Mouse (Mus musculus): ENCODE measurements around the gene 3110082I17Rik. TPM values are rescaled to one million over a fixed set of nuclear protein-coding genes. Genes with fewer than 3 reads are reported as not detected.

The 3110082I17Rik gene
- polyA plus RNA-seq, 1 experiment from 2014 or later, result 12.7 TPM

GRCm38 (mm10) chr5:139432747-139433508 lies 27.4 kb downstream of the 3110082I17Rik start:
- 66% methylated on average over 7 of the region's 7 CpGs for WGBS
- no peak overlapping the region for H3K9ac ChIP-seq
- peak overlapping the region; percentile 54; the same call in 1 of the 2 replicates for H3K27ac ChIP-seq
- no peaks in the 10 kb centered on the region for H3K27me3 ChIP-seq (ENCODE audit: control insufficient read depth, insufficient read depth, low read length)
- H3K4me3 ChIP-seq (replicated peaks; ENCODE audit: low read length), result no peak overlapping the region
- no peaks in the 10 kb centered on the region for H3K36me3 ChIP-seq (replicated peaks; ENCODE audit: control insufficient read depth, insufficient read depth)
- no peak for ATAC-seq (ENCODE audit: low FRiP score)
- no peaks in the 10 kb centered on the region for H3K9me3 ChIP-seq (ENCODE audit: control insufficient read depth, low read length)
- DNase-seq (ENCODE audit: low spot score), result no peak
- H3K4me2 ChIP-seq (replicated peaks), result no peak overlapping the region
- peaks cover 39% of the 10 kb centered on the region for H3K4me1 ChIP-seq (replicated peaks; ENCODE audit: control insufficient read depth, insufficient read depth, low read length)

DNA sequence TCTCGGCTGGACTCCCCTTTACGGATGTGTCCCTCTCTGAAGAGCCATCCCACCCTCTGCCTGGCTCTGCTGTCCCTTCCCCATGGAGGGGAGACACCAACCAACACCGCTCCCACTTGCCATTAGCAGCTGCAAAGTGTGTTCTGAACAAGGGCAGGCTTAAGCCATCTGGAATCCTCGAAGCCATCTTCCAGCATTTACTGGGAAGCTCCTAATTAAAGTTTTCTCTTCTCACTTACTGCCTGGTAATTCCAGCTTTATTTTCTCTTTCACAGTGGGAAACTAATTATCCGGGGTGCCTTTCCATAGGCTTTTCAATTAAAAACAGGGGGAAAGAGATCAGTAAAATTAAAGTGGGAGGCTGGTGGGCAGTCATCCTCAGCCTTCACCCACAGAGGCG lies 28.0 kb downstream of the 3110082I17Rik start:
- H3K9ac ChIP-seq, result no peak overlapping the region

GRCm38 (mm10) chr5:139429818-139430341 lies 30.4 kb downstream of the 3110082I17Rik start:
- Histone ChIP-seq H3K27ac (peak overlapping the region; percentile 68), H3K36me3 (replicated peaks; ENCODE audit: control insufficient read depth, insufficient read depth) (no peaks in the 10 kb centered on the region), H3K4me2 (replicated peaks) (no peak overlapping the region), H3K4me1 (replicated peaks; ENCODE audit: control insufficient read depth, insufficient read depth, low read length) (peaks cover 28% of the 10 kb centered on the region), H3K27me3 (ENCODE audit: control insufficient read depth, insufficient read depth, low read length) (no peaks in the 10 kb centered on the region), H3K9ac (no peak overlapping the region; the same call in 1 of the 2 replicates), H3K4me3 (replicated peaks; ENCODE audit: low read length) (no peak overlapping the region), H3K9me3 (ENCODE audit: control insufficient read depth, low read length) (no peaks in the 10 kb centered on the region)
- WGBS, result 37% methylated on average over 12 of the region's 12 CpGs
- ATAC-seq (ENCODE audit: low FRiP score) (0 out of 2 replicates have a peak, but pooled peaks have one; percentile 23), DNase-seq (ENCODE audit: low spot score) (no peak)

More for the DNA sequence above, 28.0 kb downstream of the 3110082I17Rik start:
- H3K27ac ChIP-seq, result peak overlapping the region; percentile 54; the same call in 1 of the 2 replicates
- H3K9me3 ChIP-seq (ENCODE audit: control insufficient read depth, low read length), result no peaks in the 10 kb centered on the region
- H3K27me3 ChIP-seq (ENCODE audit: control insufficient read depth, insufficient read depth, low read length), result no peaks in the 10 kb centered on the region
- DNase-seq (ENCODE audit: low spot score) (no peak), ATAC-seq (ENCODE audit: low FRiP score) (no peak)
- peaks cover 39% of the 10 kb centered on the region for H3K4me1 ChIP-seq (replicated peaks; ENCODE audit: control insufficient read depth, insufficient read depth, low read length)
- no peaks in the 10 kb centered on the region for H3K36me3 ChIP-seq (replicated peaks; ENCODE audit: control insufficient read depth, insufficient read depth)
- H3K4me3 ChIP-seq (replicated peaks; ENCODE audit: low read length), result no peak overlapping the region
- H3K4me2 ChIP-seq (replicated peaks), result no peak overlapping the region
- WGBS, result 71% methylated on average over 6 of the region's 6 CpGs

DNA sequence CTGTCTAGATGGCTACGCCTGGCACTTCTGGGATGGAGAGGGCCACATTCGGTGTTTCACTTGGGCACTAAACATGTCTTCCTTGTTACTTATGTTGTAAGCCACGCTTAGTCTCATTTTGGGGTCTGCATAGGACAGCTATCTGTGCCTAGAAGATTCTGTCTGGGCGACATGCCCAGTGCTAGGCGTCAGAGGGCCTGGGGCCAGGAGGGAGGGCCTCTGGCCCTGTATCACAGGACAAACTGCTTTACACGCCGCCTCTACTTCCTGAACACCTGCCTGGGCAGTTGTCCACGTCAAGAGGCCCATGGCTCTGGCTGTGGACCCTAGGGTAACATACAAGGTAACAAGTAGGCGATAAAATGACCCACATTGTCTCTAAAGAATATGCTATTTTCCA lies 32.3 kb downstream of the 3110082I17Rik start:
- 74% methylated on average over 9 of the region's 9 CpGs for WGBS
- no peak overlapping the region for H3K9ac ChIP-seq
- peaks cover 22% of the 10 kb centered on the region for H3K4me1 ChIP-seq (replicated peaks; ENCODE audit: control insufficient read depth, insufficient read depth, low read length)
- H3K36me3 ChIP-seq (replicated peaks; ENCODE audit: control insufficient read depth, insufficient read depth), result no peaks in the 10 kb centered on the region
- DNase-seq (ENCODE audit: low spot score) (no peak), ATAC-seq (ENCODE audit: low FRiP score) (no peak)
- no peak overlapping the region for H3K4me2 ChIP-seq (replicated peaks)
- no peak overlapping the region for H3K27ac ChIP-seq
- no peak overlapping the region for H3K4me3 ChIP-seq (replicated peaks; ENCODE audit: low read length)
- H3K27me3 ChIP-seq (ENCODE audit: control insufficient read depth, insufficient read depth, low read length), result no peaks in the 10 kb centered on the region
- H3K9me3 ChIP-seq (ENCODE audit: control insufficient read depth, low read length), result no peaks in the 10 kb centered on the region

DNA sequence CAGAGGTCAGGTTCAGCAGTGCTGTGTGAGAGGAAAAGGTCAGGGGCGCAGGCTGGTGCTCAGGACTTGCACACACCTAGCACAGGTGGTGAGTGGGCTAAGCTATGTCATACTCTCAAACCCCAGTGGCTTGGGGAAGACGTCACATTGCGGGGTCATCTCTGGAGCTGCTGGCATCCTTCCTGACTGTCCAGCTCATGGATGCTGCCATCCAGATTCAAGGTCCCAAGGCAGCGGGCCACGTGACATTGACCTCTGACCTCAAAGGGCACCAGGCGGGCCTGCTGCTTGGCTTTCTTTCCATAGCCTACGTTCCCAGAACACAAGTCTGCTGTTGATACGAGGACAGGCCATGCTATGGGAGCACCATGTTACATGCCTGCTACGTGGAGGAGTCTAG lies 33.3 kb downstream of the 3110082I17Rik start:
- DNase-seq (ENCODE audit: low spot score) (no peak), ATAC-seq (ENCODE audit: low FRiP score) (no peak)
- no peaks in the 10 kb centered on the region for H3K27me3 ChIP-seq (ENCODE audit: control insufficient read depth, insufficient read depth, low read length)
- no peak overlapping the region for H3K4me2 ChIP-seq (replicated peaks)
- no peak overlapping the region for H3K9ac ChIP-seq
- H3K36me3 ChIP-seq (replicated peaks; ENCODE audit: control insufficient read depth, insufficient read depth), result no peaks in the 10 kb centered on the region
- H3K9me3 ChIP-seq (ENCODE audit: control insufficient read depth, low read length), result no peaks in the 10 kb centered on the region
- 88% methylated on average over 9 of the region's 9 CpGs for WGBS
- no peak overlapping the region for H3K27ac ChIP-seq
- no peak overlapping the region for H3K4me3 ChIP-seq (replicated peaks; ENCODE audit: low read length)
- peaks cover 31% of the 10 kb centered on the region for H3K4me1 ChIP-seq (replicated peaks; ENCODE audit: control insufficient read depth, insufficient read depth, low read length)

- peaks cover 24% of the 10 kb centered on the region for H3K4me1 ChIP-seq (replicated peaks; ENCODE audit: control insufficient read depth, insufficient read depth, low read length)
- H3K9me3 ChIP-seq (ENCODE audit: control insufficient read depth, low read length), result no peaks in the 10 kb centered on the region
- H3K4me2 ChIP-seq (replicated peaks), result no peak overlapping the region
- DNase-seq (ENCODE audit: low spot score) (no peak), ATAC-seq (ENCODE audit: low FRiP score) (no peak)
- WGBS, result 76% methylated on average over 9 of the region's 9 CpGs
- H3K36me3 ChIP-seq (replicated peaks; ENCODE audit: control insufficient read depth, insufficient read depth), result no peaks in the 10 kb centered on the region
- H3K4me3 ChIP-seq (replicated peaks; ENCODE audit: low read length), result no peak overlapping the region
- H3K27ac ChIP-seq, result no peak overlapping the region
- no peaks in the 10 kb centered on the region for H3K27me3 ChIP-seq (ENCODE audit: control insufficient read depth, insufficient read depth, low read length)
- no peak overlapping the region for H3K9ac ChIP-seq
Measured at GRCm38 (mm10) chr5:139425198-139425597, 35.1 kb downstream of the 3110082I17Rik start.

DNA sequence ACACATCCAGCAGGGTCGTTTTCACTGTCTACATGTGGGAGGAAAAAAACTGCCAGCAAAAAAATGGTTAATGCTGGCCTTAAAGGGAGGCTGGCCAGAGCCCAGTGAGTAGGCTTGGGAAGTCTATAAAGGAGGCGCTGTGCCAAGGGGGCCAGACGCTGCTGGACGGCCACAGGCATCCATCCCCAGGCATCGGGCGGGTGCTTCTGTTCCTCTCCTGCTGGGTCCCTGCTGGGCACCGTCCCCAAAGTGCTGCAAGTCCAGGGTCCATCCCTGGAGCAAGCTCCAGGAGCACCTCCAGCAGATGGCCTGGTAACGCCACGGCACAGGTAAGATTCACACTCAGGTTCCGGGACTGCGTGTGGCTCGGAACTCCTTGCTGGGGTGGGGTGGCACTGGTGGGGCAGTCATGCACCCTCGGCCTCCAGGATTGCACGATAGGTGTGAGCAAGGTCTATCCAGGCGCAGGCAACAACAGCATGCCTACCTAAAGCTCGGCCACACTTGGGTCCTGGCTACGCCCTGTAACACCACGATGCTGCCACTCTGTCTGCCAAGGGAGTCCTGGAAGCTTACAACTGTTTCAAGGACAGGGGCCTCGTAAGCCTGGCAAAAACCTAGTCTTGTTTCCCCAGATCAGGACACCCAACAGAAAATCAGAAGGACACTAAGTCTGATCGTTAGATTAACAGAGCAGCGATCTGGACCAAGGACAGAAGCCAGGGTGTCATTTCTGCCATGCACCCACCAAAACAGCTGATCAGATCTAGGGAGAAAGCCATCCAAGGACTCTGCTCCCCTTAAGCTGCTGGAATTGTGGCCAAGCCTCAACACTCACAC lies 37.1 kb downstream of the 3110082I17Rik start, which contains the start of gene Gper1:
Gene Gper1 (plus strand): TSS at position 126 of the 840 bp plus-strand sequence.
- Histone ChIP-seq H3K27me3 (ENCODE audit: control insufficient read depth, insufficient read depth, low read length) (no peaks in the 10 kb centered on the region), H3K9me3 (ENCODE audit: control insufficient read depth, low read length) (no peaks in the 10 kb centered on the region), H3K4me3 (replicated peaks; ENCODE audit: low read length) (peak within 1 kb of the TSS; percentile 19), H3K4me1 (replicated peaks; ENCODE audit: control insufficient read depth, insufficient read depth, low read length) (peaks cover 26% of the 10 kb centered on the region), H3K27ac (no peak within 1 kb of the TSS), H3K36me3 (replicated peaks; ENCODE audit: control insufficient read depth, insufficient read depth) (no peaks in the 10 kb centered on the region), H3K4me2 (replicated peaks) (peak within 1 kb of the TSS; percentile 30), H3K9ac (peak within 1 kb of the TSS; percentile 32)
- ATAC-seq (ENCODE audit: low FRiP score) (peak; percentile 49), DNase-seq (ENCODE audit: low spot score) (peak; percentile 63)
- 48% methylated on average over 21 of the region's 21 CpGs for WGBS

- no peaks in the 10 kb centered on the region for H3K9me3 ChIP-seq (ENCODE audit: control insufficient read depth, low read length)
- H3K27ac ChIP-seq, result peak overlapping the region; percentile 58
- H3K9ac ChIP-seq, result no peak overlapping the region
- peak; percentile 54 for DNase-seq (ENCODE audit: low spot score)
- H3K36me3 ChIP-seq (replicated peaks; ENCODE audit: control insufficient read depth, insufficient read depth), result no peaks in the 10 kb centered on the region
- 5% methylated on average over 3 of the region's 3 CpGs for WGBS
- H3K4me3 ChIP-seq (replicated peaks; ENCODE audit: low read length), result no peak overlapping the region
- no peak overlapping the region for H3K4me2 ChIP-seq (replicated peaks)
- no peaks in the 10 kb centered on the region for H3K27me3 ChIP-seq (ENCODE audit: control insufficient read depth, insufficient read depth, low read length)
- H3K4me1 ChIP-seq (replicated peaks; ENCODE audit: control insufficient read depth, insufficient read depth, low read length), result peaks cover 29% of the 10 kb centered on the region
- ATAC-seq (ENCODE audit: low FRiP score), result peak; percentile 75; the same call in 1 of the 2 replicates
Measured at GRCm38 (mm10) chr5:139418633-139419032, 41.7 kb downstream of the 3110082I17Rik start.

GRCm38 (mm10) chr5:139418110-139418509 lies 42.2 kb downstream of the 3110082I17Rik start:
- ATAC-seq (ENCODE audit: low FRiP score) (no peak), DNase-seq (ENCODE audit: low spot score) (no peak)
- peak overlapping the region; percentile 58; the same call in 1 of the 2 replicates for H3K27ac ChIP-seq
- H3K36me3 ChIP-seq (replicated peaks; ENCODE audit: control insufficient read depth, insufficient read depth), result no peaks in the 10 kb centered on the region
- no peaks in the 10 kb centered on the region for H3K27me3 ChIP-seq (ENCODE audit: control insufficient read depth, insufficient read depth, low read length)
- H3K9me3 ChIP-seq (ENCODE audit: control insufficient read depth, low read length), result no peaks in the 10 kb centered on the region
- peaks cover 27% of the 10 kb centered on the region for H3K4me1 ChIP-seq (replicated peaks; ENCODE audit: control insufficient read depth, insufficient read depth, low read length)
- no peak overlapping the region for H3K4me2 ChIP-seq (replicated peaks)
- H3K9ac ChIP-seq, result no peak overlapping the region
- H3K4me3 ChIP-seq (replicated peaks; ENCODE audit: low read length), result no peak overlapping the region
- 45% methylated on average over 2 of the region's 2 CpGs for WGBS

All from hindbrain, embryonic 14.5 days (tissue).